Mouse (Mus musculus): ENCODE measurements at regions not wholly inside any gene's neighbourhood (a gene's known extent, or its start where the extent isn't known, plus 50 kb on each side); places are given as distances from the start of the nearest gene placed in this dataset.

- TF ChIP-seq CTCF (conservative IDR thresholded peaks at IDR 0.05; ENCODE audit: low read length) (no peak), NANOG (IDR thresholded peaks at IDR 0.05; ENCODE audit: borderline replicate concordance, low read length) (no peak), POU5F1 (IDR thresholded peaks at IDR 0.05; ENCODE audit: borderline replicate concordance, low read length) (no peak)
These were observed 491.4 kb upstream of the Kif18a start for GRCm38 (mm10) chr2:108789166-108789565.

Measured in E14TG2a.4 (cell line).